Mouse (Mus musculus): Measurements from ENCODE around the gene C1qtnf6. TPM values are rescaled to one million over a fixed set of nuclear protein-coding genes. Genes with fewer than 3 reads are reported as not detected.

C1qtnf6 gene
- polyA plus RNA-seq (2014; fragmentation: Nextera tagmentation; extraction: Ambion mirVana) = 17.5 and 18.9 TPM in 2 replicates

DNA sequence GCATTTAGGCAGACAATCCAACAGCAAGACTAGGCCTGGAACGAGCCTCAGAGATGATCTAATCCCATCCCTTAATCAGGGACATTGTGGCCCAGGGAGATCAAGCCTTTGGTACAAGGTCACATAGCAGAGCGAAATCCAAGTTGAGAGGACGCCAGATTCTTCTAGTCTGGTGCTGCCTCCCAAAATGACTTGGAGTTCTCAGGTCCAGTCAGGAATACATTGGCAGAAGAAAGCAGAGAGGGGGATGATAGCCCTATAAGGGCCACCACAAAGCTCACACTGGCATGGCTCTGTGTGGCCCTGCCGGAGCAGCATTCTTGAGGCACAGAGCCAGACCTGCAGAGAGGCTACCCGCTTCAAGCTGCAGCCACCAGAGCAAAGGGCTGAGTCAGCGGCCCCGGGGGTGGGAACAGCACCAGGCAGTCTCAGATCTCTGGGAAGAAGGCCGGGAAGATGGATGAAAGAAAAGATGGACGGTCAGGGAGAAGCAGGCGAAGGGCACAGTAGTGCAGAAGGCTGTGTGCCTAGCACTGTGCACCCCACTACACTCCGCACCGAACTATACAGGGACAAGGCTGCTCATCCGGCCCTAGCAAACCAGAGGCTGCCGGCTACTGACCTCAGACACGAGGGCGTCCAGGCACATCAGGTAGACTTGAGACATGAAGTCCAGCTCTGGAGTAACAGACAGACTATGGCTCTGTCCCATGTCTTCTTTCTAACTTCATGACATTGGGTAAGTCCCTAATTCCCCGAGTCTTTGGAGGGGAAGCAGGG, at the start of gene C1qtnf6:
Gene C1qtnf6, minus strand, starts transcription at position 746 of the 780 bp plus-strand sequence.
- 71% methylated on average over 17 of the region's 17 CpGs for WGBS
- Histone ChIP-seq H3K27ac (replicated peaks; ENCODE audit: low read depth, low read length) (peak within 1 kb of the TSS; percentile 71; the same call in 1 of the 2 replicates), H3K4me2 (ENCODE audit: low read depth, severe bottlenecking) (peak within 1 kb of the TSS; percentile 47), H3K27me3 (ENCODE audit: control insufficient read depth, insufficient read depth, low read length) (no peaks in the 10 kb centered on the region), H3K9me3 (ENCODE audit: control insufficient read depth, low read length) (no peaks in the 10 kb centered on the region), H3K9ac (ENCODE audit: low read length) (peak within 1 kb of the TSS; percentile 47), H3K4me1 (ENCODE audit: control insufficient read depth, insufficient read depth, low read length) (peaks cover 15% of the 10 kb centered on the region), H3K4me3 (ENCODE audit: low read depth, low read length) (peak within 1 kb of the TSS; percentile 24), H3K36me3 (ENCODE audit: control insufficient read depth, insufficient read depth, low read length) (no peaks in the 10 kb centered on the region)
- no peak for DNase-seq (ENCODE audit: low spot score)
- ATAC-seq (ENCODE audit: insufficient number of reproducible peaks, low FRiP score, low TSS enrichment, low read depth) = no peak

DNA sequence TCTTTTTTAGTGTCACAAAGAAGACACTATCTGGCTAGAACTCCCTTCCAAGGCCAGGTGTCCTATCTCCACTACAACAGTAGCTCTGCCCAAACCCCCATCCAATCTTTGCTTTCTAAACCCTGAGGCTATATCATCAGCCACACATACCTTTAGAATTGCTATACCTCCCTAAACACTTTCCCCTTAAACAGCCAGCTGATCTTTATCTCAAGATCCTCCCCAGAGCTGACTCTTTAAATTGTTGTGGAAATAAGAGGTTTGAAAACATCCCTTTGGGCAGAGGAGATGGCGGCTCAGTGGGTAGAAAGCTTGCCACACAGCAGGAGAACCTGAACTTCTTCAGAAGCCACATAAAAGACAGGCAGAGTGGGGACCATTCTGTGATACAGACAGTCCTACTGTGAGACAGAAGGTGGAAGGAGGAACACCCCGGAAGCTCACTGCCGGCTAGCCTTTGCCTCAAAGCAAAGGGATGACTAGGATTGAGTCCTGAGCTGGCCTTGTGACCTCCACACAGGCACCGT, 45.1 kb upstream of the C1qtnf6 start:
- H3K27ac ChIP-seq (replicated peaks; ENCODE audit: low read depth, low read length) = no peak overlapping the region
- no peak for ATAC-seq (ENCODE audit: insufficient number of reproducible peaks, low FRiP score, low TSS enrichment, low read depth)

DNA sequence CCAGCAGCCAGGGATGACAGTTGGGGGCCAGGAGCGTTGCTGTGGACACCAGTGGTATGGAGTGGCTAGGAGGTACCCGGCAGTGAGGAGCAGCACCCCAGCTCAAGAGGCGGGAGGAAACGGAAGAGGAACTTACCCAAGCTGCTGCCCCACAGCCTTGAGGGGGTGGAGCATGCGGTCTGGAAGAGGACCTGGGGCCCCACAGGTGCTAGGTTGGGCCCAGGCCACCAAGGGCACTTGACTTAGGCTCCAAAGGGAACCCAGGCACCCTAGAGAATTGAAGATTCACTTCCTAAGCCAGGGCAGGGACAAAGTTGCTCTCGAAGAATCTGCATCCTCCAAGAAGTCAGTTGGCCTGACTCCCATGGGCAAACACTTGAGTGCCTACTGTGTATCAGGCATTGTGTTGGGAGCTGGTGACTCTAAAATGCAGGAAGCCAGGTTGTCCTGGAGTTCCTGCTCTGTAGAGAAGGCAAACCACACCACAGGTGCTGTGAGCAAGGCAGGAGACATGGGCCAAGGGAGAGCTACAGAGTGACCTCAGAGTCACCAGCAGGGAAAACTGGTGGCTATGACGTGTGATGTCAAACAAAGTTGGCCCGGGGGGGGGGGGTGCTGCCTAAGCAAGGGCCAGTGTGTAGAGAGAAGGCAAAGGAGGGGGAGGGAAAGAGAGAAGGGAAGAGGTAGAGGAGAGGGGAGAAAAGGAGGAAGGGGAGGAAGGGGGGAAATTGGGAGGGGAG, 41.6 kb upstream of the C1qtnf6 start, which contains the start of gene Rac2:
Gene Rac2, minus strand, starts transcription at position 126 of the 740 bp plus-strand sequence.
- no peak within 1 kb of the TSS for H3K9ac ChIP-seq (ENCODE audit: low read length)
- H3K9me3 ChIP-seq (ENCODE audit: control insufficient read depth, low read length) = no peaks in the 10 kb centered on the region
- no peaks in the 10 kb centered on the region for H3K4me1 ChIP-seq (ENCODE audit: control insufficient read depth, insufficient read depth, low read length)
- WGBS = 84% methylated on average over 8 of the region's 8 CpGs
- ATAC-seq (ENCODE audit: insufficient number of reproducible peaks, low FRiP score, low TSS enrichment, low read depth) (no peak), DNase-seq (ENCODE audit: low spot score) (no peak)
- no peaks in the 10 kb centered on the region for H3K36me3 ChIP-seq (ENCODE audit: control insufficient read depth, insufficient read depth, low read length)
- no peaks in the 10 kb centered on the region for H3K27me3 ChIP-seq (ENCODE audit: control insufficient read depth, insufficient read depth, low read length)
- H3K4me2 ChIP-seq (ENCODE audit: low read depth, severe bottlenecking) = no peak within 1 kb of the TSS
- H3K4me3 ChIP-seq (ENCODE audit: low read depth, low read length) = no peak within 1 kb of the TSS
- no peak within 1 kb of the TSS for H3K27ac ChIP-seq (replicated peaks; ENCODE audit: low read depth, low read length)

More for the DNA sequence above, 45.1 kb upstream of the C1qtnf6 start:
- Histone ChIP-seq H3K4me3 (ENCODE audit: low read depth, low read length) (no peak overlapping the region), H3K9me3 (ENCODE audit: control insufficient read depth, low read length) (no peaks in the 10 kb centered on the region), H3K4me2 (ENCODE audit: low read depth, severe bottlenecking) (no peak overlapping the region), H3K4me1 (ENCODE audit: control insufficient read depth, insufficient read depth, low read length) (peaks cover 5% of the 10 kb centered on the region; the same call in 1 of the 2 replicates), H3K9ac (ENCODE audit: low read length) (no peak overlapping the region), H3K27me3 (ENCODE audit: control insufficient read depth, insufficient read depth, low read length) (no peaks in the 10 kb centered on the region), H3K36me3 (ENCODE audit: control insufficient read depth, insufficient read depth, low read length) (no peaks in the 10 kb centered on the region)
- DNase-seq (ENCODE audit: low spot score) = no peak
- 50% methylated on average over 4 of the region's 4 CpGs for WGBS

DNA sequence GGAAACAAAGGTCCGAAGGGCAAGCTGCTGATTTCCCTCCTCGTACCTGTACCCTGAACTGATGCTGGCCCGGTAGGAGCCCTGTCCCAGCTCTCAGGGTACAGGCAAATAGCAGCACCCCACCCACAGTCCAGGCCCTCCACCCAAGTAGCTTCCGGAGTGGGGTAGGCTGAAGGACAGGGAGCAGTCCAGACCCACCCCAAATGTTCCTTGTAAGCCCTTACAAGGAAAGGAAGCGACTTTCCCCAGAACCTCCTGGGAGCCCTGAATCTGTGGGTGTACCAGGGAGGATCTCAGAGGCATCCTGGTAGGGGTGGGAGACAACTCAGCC, 41.0 kb upstream of the C1qtnf6 start:
- Histone ChIP-seq H3K4me2 (ENCODE audit: low read depth, severe bottlenecking) (no peak overlapping the region), H3K4me1 (ENCODE audit: control insufficient read depth, insufficient read depth, low read length) (no peaks in the 10 kb centered on the region), H3K4me3 (ENCODE audit: low read depth, low read length) (no peak overlapping the region), H3K27ac (replicated peaks; ENCODE audit: low read depth, low read length) (no peak overlapping the region), H3K36me3 (ENCODE audit: control insufficient read depth, insufficient read depth, low read length) (no peaks in the 10 kb centered on the region), H3K9me3 (ENCODE audit: control insufficient read depth, low read length) (no peaks in the 10 kb centered on the region), H3K27me3 (ENCODE audit: control insufficient read depth, insufficient read depth, low read length) (no peaks in the 10 kb centered on the region), H3K9ac (ENCODE audit: low read length) (no peak overlapping the region)
- WGBS = 92% methylated on average over 5 of the region's 5 CpGs
- DNase-seq (ENCODE audit: low spot score) (no peak), ATAC-seq (ENCODE audit: insufficient number of reproducible peaks, low FRiP score, low TSS enrichment, low read depth) (no peak)

DNA sequence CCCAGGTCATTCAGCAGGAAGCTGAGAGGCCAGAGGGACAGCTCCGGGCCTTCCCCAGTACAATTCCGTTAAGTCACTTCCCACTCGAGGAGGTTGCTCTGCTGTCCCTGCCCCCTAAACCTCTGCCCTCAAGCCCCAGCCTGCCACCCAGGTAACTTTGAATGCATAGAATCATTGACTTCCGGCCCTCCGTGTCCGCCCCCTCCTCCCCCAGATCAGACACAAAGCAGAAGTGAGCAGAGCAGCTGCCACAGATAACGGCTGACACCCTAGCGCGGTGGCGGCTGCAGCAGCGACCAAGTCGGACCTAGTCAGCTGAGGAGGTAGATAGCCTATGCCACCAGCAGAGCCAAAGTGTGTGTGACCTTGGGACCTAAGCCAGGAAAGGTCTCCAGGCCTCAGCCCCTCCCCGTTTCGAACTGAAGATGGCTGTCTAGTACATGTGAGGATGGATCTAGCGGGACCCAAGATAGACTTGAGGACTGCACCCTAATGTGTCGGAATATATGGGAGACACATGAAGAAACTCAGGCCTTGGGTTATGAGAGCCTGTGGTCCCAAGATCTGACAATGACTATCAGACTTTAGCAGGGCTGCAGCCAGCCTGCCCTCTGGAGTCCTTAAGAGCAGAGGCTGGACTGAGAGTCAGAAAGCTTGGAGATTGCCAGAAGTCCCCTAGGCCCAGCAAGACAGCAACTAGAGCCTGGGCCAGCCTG, 40.5 kb upstream of the C1qtnf6 start:
- Histone ChIP-seq H3K36me3 (ENCODE audit: control insufficient read depth, insufficient read depth, low read length) (no peaks in the 10 kb centered on the region), H3K4me2 (ENCODE audit: low read depth, severe bottlenecking) (no peak overlapping the region), H3K27me3 (ENCODE audit: control insufficient read depth, insufficient read depth, low read length) (no peaks in the 10 kb centered on the region), H3K9me3 (ENCODE audit: control insufficient read depth, low read length) (no peaks in the 10 kb centered on the region), H3K4me3 (ENCODE audit: low read depth, low read length) (no peak overlapping the region), H3K27ac (replicated peaks; ENCODE audit: low read depth, low read length) (no peak overlapping the region), H3K9ac (ENCODE audit: low read length) (no peak overlapping the region), H3K4me1 (ENCODE audit: control insufficient read depth, insufficient read depth, low read length) (no peaks in the 10 kb centered on the region)
- 64% methylated on average over 16 of the region's 16 CpGs for WGBS
- ATAC-seq (ENCODE audit: insufficient number of reproducible peaks, low FRiP score, low TSS enrichment, low read depth) (no peak), DNase-seq (ENCODE audit: low spot score) (no peak)

DNA sequence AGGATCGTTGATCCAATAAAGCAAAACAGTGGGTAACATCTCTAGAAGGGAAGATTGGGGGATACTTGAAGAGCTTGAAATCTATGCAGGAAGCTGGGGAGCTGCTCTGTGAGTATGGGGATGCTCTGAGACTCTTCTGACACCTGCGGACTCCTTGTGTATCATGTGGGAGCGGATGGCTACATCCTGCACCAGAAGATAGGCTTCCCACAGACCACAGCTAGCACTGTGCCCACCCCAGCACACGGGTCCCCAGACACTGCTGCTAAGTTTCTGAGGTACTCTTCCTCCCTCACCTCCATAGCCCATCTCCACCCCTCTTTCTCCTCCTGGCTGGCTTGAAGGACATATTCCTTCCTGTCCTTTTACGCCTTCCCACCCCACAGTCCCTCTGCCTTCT, 39.0 kb upstream of the C1qtnf6 start:
- H3K9me3 ChIP-seq (ENCODE audit: control insufficient read depth, low read length) = no peaks in the 10 kb centered on the region
- H3K4me1 ChIP-seq (ENCODE audit: control insufficient read depth, insufficient read depth, low read length) = no peaks in the 10 kb centered on the region
- H3K4me2 ChIP-seq (ENCODE audit: low read depth, severe bottlenecking) = no peak overlapping the region
- no peaks in the 10 kb centered on the region for H3K36me3 ChIP-seq (ENCODE audit: control insufficient read depth, insufficient read depth, low read length)
- DNase-seq (ENCODE audit: low spot score) = no peak
- H3K27me3 ChIP-seq (ENCODE audit: control insufficient read depth, insufficient read depth, low read length) = no peaks in the 10 kb centered on the region
- no peak for ATAC-seq (ENCODE audit: insufficient number of reproducible peaks, low FRiP score, low TSS enrichment, low read depth)
- no peak overlapping the region for H3K27ac ChIP-seq (replicated peaks; ENCODE audit: low read depth, low read length)
- H3K4me3 ChIP-seq (ENCODE audit: low read depth, low read length) = no peak overlapping the region
- no peak overlapping the region for H3K9ac ChIP-seq (ENCODE audit: low read length)
- 93% methylated on average over 5 of the region's 5 CpGs for WGBS

DNA sequence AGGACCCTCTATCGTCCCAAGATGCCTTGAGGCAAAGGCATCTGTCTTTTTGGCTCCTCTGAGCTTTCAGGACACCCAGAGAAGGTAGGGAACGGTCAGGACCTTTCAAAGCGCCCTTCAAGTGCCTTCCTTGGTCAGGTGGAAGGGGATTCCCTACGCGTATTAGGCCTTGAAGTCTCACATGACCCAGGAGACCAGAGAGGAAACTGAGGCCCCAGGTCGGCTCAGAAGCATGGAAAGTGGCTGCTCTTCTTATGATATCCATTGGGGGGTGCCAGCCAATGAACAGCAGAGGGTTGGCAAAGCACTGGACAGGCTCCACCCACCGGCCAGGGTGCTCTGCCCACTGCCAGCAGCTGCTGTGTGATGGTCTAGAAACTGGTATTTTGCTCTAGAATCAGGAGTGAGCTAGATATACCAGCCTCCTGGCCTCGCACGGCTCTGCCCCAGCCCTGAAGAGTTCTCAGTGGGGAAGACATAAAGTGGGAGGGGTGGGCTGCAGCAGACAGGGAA, 36.4 kb upstream of the C1qtnf6 start:
- no peak for ATAC-seq (ENCODE audit: insufficient number of reproducible peaks, low FRiP score, low TSS enrichment, low read depth)
- H3K4me2 ChIP-seq (ENCODE audit: low read depth, severe bottlenecking) = no peak overlapping the region
- 75% methylated on average over 9 of the region's 9 CpGs for WGBS
- H3K9me3 ChIP-seq (ENCODE audit: control insufficient read depth, low read length) = no peaks in the 10 kb centered on the region
- no peak overlapping the region for H3K27ac ChIP-seq (replicated peaks; ENCODE audit: low read depth, low read length)
- DNase-seq (ENCODE audit: low spot score) = no peak
- no peaks in the 10 kb centered on the region for H3K36me3 ChIP-seq (ENCODE audit: control insufficient read depth, insufficient read depth, low read length)
- no peak overlapping the region for H3K4me3 ChIP-seq (ENCODE audit: low read depth, low read length)
- H3K9ac ChIP-seq (ENCODE audit: low read length) = no peak overlapping the region
- H3K27me3 ChIP-seq (ENCODE audit: control insufficient read depth, insufficient read depth, low read length) = no peaks in the 10 kb centered on the region
- H3K4me1 ChIP-seq (ENCODE audit: control insufficient read depth, insufficient read depth, low read length) = no peaks in the 10 kb centered on the region
